Mouse (Mus musculus): Measurements from ENCODE around the gene Mrpl1.

Gene Mrpl1

GRCm38 (mm10) chr5:96209459-96209858 lies at the start of gene Mrpl1:
Gene Mrpl1, plus strand, starts transcription at chr5:96209493.
- DNase-seq, result no peak

- peak; percentile 12 for DNase-seq
These were observed 48.6 kb upstream of the Mrpl1 start for GRCm38 (mm10) chr5:96160467-96161262.

GRCm38 (mm10) chr5:96161263-96161577 lies 48.1 kb upstream of the Mrpl1 start:
- no peak for DNase-seq

DNA sequence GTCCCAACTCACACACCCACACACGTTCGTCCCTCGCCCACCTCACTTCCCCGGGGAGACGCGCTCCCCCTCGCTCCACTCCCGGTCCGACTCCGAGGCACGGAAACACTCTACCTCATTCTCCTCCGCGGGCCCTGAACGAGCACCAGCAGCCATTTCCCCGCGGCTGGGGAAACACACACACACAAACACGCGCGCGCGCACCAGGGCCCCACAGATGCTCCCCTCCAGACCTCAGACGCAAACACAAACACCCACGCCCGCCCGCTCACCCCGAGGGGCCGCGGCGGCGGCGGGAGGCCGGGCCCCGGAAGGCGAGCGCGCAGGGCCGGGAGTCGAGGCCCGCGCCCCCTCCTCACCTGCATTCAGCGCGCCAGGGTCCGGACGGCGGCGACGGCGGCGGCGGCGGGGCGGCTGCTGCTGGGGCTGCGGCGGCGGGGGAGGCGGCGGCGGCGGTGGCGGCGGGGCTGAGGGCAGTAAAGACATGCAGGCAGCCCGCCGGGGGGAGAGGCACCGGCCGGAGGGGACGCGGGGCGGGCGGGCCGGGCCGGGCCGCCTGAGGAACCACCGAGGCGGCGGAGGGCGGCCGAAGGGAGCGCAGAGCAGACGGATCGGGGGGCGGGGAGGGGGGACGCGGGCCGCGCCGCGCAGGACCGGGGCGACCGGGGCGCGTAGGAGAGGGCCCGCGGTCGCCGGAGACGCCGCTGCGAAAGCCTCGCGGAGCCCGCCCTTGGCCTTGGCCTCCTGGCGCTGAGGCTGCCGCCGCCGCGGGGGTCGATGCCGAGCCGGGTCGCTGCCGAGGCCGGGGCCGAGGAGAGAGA lies 47.5 kb upstream of the Mrpl1 start:
- DNase-seq, result peak; percentile 71

- DNase-seq, result peak; percentile 80
These were observed 46.6 kb upstream of the Mrpl1 start for GRCm38 (mm10) chr5:96162399-96163331.

DNA sequence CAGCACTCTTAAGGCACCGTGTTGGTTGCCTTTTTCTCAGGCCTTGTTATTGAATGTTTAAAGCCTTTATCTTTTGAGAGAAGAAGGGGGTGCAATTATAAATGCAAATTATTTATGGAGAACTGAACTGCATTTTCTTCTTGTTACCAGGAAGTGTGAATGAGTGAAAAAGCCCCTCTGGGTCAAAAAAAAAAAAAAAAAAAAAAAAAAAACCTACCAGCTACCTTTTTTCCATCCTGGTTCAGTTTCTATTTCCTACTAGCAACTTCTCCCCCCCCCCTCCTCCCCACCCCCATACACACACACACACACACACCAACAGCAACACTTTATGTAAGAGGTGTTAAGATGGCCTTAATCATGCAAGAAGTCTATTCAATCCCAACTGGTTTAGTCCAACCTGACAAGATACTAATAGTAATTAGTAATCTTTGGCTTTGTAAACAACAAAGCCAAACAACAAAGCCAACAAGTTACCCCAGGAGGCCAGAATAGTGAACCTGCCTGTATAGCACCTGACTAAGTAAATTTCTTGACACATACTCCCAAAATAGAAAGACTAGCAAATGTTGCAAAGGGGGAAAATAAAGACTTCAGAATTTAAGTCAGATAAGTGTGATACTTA lies 45.8 kb upstream of the Mrpl1 start:
- no peak for DNase-seq

- DNase-seq, result no peak
These were observed 45.3 kb upstream of the Mrpl1 start, which contains the start of gene Cnot6l for GRCm38 (mm10) chr5:96164021-96164411. Gene Cnot6l, minus strand, starts transcription at chr5:96164171.

GRCm38 (mm10) chr5:96166761-96167160 lies 42.5 kb upstream of the Mrpl1 start:
- no peak for DNase-seq

GRCm38 (mm10) chr5:96170443-96170842 lies 38.9 kb upstream of the Mrpl1 start:
- no peak for DNase-seq

GRCm38 (mm10) chr5:96171765-96172164 lies 37.5 kb upstream of the Mrpl1 start:
- no peak for DNase-seq

DNA sequence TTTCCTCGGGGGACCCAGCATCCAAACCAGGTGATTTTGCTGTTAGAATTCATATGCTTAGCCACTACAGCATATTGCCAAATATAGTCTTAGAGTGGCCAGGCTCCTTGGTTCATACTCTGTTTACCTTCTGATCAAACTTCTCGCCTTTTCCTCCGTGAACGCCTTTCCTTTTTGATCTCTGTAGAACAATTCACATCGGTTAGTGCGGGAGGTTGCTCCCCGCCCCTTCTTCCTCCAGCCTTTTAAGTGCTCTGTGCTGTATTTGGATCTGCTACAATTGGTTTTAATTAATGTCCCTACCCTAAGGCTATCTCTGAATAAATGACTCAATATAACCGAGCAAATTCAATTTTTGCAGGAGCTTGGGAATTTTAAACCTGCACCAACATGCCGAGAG lies 33.2 kb upstream of the Mrpl1 start:
- no peak for DNase-seq

- DNase-seq, result no peak
These were observed 32.4 kb upstream of the Mrpl1 start for GRCm38 (mm10) chr5:96176879-96177358.

DNA sequence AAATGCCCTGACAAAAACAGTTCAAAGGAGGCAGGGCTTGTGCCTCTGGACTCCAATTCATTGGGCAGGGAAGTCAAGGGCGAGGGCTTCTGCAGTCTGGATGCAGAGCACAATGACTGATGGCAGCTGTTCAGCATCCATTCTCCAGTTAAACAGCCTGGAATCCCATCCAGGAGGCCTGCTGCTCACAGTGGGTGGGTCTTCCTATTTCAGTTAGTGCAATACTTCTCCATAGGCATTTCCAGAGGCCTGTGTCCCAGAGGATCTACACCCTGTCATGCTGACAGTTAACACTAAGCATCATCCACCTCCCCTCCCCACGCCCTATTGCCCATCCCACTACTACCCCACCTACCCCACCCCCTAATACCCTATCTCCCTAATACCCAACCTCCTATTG lies 26.1 kb upstream of the Mrpl1 start:
- DNase-seq, result no peak

- DNase-seq, result no peak
These were observed 25.3 kb upstream of the Mrpl1 start for GRCm38 (mm10) chr5:96183987-96184386.

DNA sequence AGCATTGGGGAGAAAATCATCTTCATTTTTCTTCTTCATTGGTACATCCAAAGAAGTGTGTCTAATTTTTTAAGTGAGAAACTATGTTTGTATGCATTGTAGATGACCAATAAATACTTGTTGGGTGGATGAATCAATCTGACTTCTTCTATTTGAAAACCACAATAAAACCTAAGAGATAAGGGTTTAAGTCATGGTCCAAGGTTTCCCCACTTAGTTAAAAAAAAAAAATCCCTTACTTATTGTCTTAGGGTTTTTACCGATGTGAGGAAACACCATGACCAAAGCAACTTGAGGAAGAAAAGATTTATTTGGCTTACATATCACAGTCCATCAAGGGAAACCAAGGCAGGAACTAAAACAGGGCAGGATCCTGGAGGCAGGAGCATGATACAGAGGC lies 19.5 kb upstream of the Mrpl1 start:
- DNase-seq, result no peak

- DNase-seq, result no peak
These were observed 18.0 kb upstream of the Mrpl1 start for GRCm38 (mm10) chr5:96191251-96191650.

GRCm38 (mm10) chr5:96196547-96197052 lies 12.7 kb upstream of the Mrpl1 start:
- DNase-seq, result no peak

DNA sequence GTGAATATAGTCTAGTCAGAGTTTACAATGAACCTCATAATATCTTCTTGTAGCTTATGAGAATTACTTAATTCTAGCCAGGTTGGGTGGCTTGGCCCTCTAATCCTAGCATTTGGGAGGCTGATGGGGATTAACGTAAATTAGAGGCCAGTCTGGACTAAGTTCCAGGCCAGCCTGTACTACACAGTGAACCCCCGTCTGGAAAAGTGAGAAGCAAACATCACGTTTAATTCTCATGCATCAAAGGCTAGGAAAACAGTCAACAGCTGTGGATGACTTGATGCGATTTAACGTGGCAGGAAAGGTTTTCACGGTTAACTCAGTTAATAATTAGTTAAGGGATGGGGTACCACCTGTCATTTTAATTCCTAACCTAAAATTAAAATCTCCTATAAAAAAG lies 11.0 kb upstream of the Mrpl1 start:
- no peak for DNase-seq

GRCm38 (mm10) chr5:96200269-96200668 lies 9.0 kb upstream of the Mrpl1 start:
- DNase-seq, result no peak

DNA sequence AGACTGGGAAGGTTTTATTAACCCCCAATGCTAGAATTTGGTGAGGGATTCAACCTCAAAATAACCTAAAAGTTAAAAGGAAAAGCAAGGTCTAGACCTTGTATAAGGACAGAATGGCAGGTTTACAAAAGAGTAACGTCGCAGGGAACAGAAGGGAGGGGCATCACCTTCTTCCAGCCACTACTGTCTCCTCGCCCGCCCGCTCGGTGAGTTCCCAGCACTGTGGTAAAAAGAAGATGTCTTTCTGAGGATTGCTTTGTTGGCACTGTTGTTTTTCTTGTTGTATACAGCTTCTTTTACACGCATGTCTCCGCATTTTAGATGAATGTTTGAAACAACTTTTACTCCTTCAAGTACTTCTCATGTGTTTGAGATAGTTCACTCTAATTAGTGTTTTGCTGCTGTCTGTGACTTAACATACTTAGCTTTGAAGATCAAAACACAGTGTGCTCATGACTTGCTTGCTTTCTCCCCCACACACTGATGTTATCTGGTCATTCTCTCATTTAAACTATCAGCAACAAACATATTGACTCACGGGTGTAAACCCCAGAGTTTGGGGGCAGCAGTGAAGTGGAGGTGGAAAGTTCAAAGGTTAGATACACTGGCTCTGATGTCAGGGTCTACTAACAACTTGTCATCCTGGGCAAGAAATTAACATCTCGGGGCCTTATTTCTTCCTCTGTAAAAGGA lies 7.7 kb upstream of the Mrpl1 start:
- no peak for DNase-seq

DNA sequence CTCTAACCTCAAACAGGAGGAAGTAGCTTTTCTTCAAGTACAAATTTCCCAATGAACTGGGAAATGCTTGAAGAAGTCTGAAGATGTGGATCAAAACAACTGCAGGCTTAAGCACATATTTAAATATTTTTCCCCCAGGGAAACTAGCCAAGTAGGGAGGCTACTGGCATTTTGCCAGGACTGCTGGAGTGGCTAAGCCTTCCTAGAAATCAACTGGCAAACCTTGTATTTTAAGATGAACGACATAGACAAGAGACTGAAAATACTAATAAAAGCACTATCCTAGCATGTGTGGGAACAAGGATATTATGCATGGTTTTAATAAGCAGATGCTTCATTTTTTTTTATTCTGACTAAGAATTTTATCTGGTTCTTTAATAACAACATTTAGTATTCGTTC lies 2.4 kb upstream of the Mrpl1 start:
- no peak for DNase-seq

DNA sequence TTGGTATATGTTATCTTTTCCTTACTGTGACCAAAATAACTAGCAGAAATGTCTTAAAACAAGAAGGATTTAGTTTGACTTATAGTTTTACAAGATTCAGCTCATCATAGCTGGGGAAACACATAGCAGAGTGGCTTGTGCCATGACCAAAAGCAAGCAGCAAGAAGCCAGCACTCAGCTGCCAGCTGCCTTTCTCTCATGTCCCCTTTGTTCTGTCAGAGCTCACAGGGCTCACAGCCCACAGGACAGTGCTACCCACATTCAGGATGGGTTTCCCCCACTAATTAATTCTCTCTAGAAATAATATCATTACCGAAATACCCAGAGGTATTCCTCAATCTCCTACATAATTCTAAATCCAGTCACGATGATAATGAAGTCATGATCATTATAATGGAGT lies 1.8 kb upstream of the Mrpl1 start:
- no peak for DNase-seq

All from right cerebral cortex, postnatal 14 days (tissue).